Mouse (Mus musculus): ENCODE data around the gene C2cd4a. TPM values are rescaled to one million over a fixed set of nuclear protein-coding genes. Genes with fewer than 3 reads are reported as not detected.
A peak's percentile ranks its signal among the peaks of the same experiment; 100 is the strongest.

Gene C2cd4a
- total and polyA plus RNA-seq, 3 experiments: 7.8 to 251 (median 13.2) TPM

DNA sequence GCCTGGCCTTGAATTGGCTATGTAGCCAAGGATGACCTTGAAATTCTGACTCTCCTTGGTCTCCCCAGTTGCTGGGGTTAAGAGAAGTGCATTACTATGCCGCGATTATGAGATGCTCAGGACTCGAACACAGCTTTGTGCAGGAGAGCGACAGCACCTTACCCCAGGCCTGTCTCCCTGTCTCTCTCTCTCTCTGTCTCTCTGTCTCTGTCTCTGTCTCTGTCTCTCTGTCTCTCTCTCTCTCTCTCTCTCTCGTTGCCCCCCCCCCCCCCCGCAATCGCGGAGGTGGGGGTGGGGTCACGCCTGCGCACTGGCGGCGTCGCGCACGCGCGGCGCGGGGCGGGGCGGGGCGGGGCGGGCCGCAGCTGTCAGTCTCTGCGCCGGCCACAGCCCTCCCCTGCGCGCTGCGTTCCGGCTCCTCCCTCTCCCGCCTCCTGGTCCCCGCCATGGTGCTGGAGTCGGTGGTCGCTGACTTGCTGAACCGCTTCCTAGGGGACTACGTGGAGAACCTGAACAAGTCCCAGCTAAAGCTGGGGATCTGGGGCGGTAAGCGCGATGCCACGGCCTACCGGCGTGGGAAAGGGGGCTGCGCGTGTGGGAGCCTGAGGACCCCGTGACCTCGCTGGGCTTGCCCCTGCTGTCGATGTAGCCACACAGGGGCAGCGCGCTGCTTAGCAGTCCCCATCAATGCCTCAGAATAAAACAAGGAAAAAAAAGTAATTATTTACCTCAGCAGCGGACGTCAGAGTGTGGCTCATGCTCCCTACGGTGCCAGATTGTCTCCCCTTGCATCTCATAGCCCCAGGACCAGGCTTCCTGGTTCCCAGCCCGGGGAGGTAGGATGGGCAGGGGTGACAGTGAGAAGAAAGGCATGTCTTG lies 8.1 kb upstream of the C2cd4a start, which contains the start of gene Vps13c:
TSS of gene Vps13c (plus strand) at position 416 of the 879 bp plus-strand sequence.
- Histone ChIP-seq H3K4me3 (ENCODE audit: low read depth, low read length) (peak within 1 kb of the TSS; percentile 98), H3K4me1 (ENCODE audit: insufficient read depth, low read depth, low read length) (peaks cover 61% of the 10 kb centered on the region), H3K9me3 (replicated peaks) (no peaks in the 10 kb centered on the region), H3K27me3 (ENCODE audit: insufficient read depth, low read length) (no peaks in the 10 kb centered on the region), H3K36me3 (replicated peaks) (peaks cover 12% of the 10 kb centered on the region)
- TF ChIP-seq CTCF (IDR thresholded peaks at IDR 0.05; ENCODE audit: low read depth, low read length) (no peak), GATA1 (IDR thresholded peaks at IDR 0.05; ENCODE audit: borderline replicate concordance, low read length) (no peak), GATA2 (IDR thresholded peaks at IDR 0.05; ENCODE audit: borderline replicate concordance, low read depth, low read length) (no peak), TAL1 (conservative IDR thresholded peaks at IDR 0.05; ENCODE audit: low read depth, low read length) (no peak), POLR2AphosphoS5 (IDR thresholded peaks at IDR 0.05; ENCODE audit: insufficient replicate concordance, low read depth, low read length) (no peak)
- peak; percentile 79 for DNase-seq (ENCODE audit: low spot score)
- peak; percentile 62; the same call in 1 of the 2 replicates for ATAC-seq (ENCODE audit: extremely low read depth, insufficient number of reproducible peaks, low FRiP score, poor library complexity, severe bottlenecking)

DNA sequence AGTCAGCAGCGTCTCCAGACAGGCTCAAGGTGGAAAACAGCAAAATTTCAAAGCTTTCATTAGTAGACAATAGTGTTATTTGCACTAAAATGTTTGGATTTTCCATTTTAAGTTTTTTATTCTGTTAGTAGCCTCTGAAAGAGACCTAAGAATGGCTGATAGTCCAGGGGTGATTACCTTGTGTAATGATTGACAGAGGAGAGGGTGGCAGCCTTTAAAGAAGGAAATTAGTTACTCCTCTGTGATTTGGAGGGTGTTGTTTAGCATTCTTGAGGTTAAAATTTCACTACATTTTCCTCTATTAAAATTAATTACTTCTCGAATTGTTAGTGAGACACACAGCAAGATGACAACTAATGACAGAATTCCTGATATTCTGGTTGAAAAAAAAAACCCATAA lies 5.2 kb upstream of the C2cd4a start:
- H3K4me1 ChIP-seq (ENCODE audit: insufficient read depth, low read depth, low read length): peaks cover 61% of the 10 kb centered on the region
- H3K27me3 ChIP-seq (ENCODE audit: insufficient read depth, low read length): no peaks in the 10 kb centered on the region
- ATAC-seq (ENCODE audit: extremely low read depth, insufficient number of reproducible peaks, low FRiP score, poor library complexity, severe bottlenecking) (no peak), DNase-seq (ENCODE audit: low spot score) (no peak)
- H3K4me3 ChIP-seq (ENCODE audit: low read depth, low read length): no peak overlapping the region
- H3K9me3 ChIP-seq (replicated peaks): peaks cover 5% of the 10 kb centered on the region
- TF ChIP-seq GATA1 (IDR thresholded peaks at IDR 0.05; ENCODE audit: borderline replicate concordance, low read length): no peak
- TF ChIP-seq TAL1 (conservative IDR thresholded peaks at IDR 0.05; ENCODE audit: low read depth, low read length): no peak
- TF ChIP-seq POLR2AphosphoS5 (IDR thresholded peaks at IDR 0.05; ENCODE audit: insufficient replicate concordance, low read depth, low read length): no peak
- no peak for TF ChIP-seq CTCF (IDR thresholded peaks at IDR 0.05; ENCODE audit: low read depth, low read length)
- peaks cover 2% of the 10 kb centered on the region for H3K36me3 ChIP-seq (replicated peaks)

DNA sequence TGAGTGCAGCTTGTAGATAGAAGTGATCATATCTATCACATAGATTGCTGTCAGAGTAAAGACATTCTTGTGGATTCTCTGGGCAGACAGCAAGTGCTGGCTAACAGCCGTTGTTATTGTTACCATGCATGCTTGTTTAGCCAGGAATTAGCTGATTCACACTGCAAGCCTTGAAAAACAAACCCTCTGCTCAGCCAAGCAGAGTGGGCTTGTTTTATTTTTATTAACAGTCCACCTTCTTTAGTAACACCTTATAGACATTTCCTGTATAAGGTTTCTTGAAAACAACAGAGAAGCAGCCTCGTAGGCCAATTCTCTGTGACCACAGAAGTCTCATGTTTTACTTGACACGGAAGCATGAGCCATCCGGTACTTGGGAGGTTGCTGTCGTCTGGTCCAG lies 2.4 kb upstream of the C2cd4a start:
- no peak for ATAC-seq (ENCODE audit: extremely low read depth, insufficient number of reproducible peaks, low FRiP score, poor library complexity, severe bottlenecking)
- TF ChIP-seq POLR2AphosphoS5 (IDR thresholded peaks at IDR 0.05; ENCODE audit: insufficient replicate concordance, low read depth, low read length) (no peak), GATA2 (IDR thresholded peaks at IDR 0.05; ENCODE audit: borderline replicate concordance, low read depth, low read length) (no peak), CTCF (IDR thresholded peaks at IDR 0.05; ENCODE audit: low read depth, low read length) (no peak), TAL1 (conservative IDR thresholded peaks at IDR 0.05; ENCODE audit: low read depth, low read length) (no peak), GATA1 (IDR thresholded peaks at IDR 0.05; ENCODE audit: borderline replicate concordance, low read length) (no peak)
- H3K27me3 ChIP-seq (ENCODE audit: insufficient read depth, low read length): no peaks in the 10 kb centered on the region

DNA sequence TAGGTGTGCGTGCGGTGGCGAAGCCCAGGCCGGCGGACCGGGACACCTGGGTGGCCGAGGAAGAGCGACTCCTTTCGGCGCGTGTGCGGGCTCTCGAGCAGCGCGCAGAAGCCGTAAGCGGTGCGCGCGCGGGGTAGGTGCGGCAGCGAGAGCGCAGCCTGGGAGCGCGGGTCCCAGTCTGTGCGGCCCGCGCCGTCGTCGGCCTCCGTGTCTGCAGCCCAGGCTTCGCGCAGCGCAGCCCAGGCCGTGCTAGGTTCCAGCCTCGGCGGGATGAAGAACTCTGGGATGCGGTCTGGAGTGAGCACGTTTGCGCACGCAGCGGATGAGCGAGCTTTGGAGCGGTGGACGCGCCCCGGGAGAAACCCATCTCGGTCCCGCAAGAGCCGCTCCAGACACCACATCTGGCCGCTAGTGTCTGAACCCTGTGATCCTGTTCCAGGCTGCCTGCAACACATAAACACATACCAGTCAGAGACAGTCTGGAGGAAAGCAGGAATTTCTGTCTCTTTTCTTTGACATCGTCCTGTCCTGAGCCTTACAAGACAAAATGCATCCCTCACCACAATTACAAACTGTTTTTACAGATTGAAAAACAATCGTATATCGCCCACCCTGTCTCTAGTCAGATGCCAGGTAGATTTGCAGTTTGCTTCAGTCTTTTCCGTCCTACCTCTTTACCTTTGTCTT lies 628 bp downstream of the C2cd4a start:
- ATAC-seq (ENCODE audit: extremely low read depth, insufficient number of reproducible peaks, low FRiP score, poor library complexity, severe bottlenecking): no peak
- H3K4me3 ChIP-seq (ENCODE audit: low read depth, low read length): peak overlapping the region; percentile 93

More for the DNA sequence above, 2.4 kb upstream of the C2cd4a start:
- H3K36me3 ChIP-seq (replicated peaks): peaks cover 21% of the 10 kb centered on the region
- no peak overlapping the region for H3K4me3 ChIP-seq (ENCODE audit: low read depth, low read length)
- DNase-seq (ENCODE audit: low spot score): no peak
- peaks cover 77% of the 10 kb centered on the region for H3K4me1 ChIP-seq (ENCODE audit: insufficient read depth, low read depth, low read length)
- H3K9me3 ChIP-seq (replicated peaks): peaks cover 5% of the 10 kb centered on the region

DNA sequence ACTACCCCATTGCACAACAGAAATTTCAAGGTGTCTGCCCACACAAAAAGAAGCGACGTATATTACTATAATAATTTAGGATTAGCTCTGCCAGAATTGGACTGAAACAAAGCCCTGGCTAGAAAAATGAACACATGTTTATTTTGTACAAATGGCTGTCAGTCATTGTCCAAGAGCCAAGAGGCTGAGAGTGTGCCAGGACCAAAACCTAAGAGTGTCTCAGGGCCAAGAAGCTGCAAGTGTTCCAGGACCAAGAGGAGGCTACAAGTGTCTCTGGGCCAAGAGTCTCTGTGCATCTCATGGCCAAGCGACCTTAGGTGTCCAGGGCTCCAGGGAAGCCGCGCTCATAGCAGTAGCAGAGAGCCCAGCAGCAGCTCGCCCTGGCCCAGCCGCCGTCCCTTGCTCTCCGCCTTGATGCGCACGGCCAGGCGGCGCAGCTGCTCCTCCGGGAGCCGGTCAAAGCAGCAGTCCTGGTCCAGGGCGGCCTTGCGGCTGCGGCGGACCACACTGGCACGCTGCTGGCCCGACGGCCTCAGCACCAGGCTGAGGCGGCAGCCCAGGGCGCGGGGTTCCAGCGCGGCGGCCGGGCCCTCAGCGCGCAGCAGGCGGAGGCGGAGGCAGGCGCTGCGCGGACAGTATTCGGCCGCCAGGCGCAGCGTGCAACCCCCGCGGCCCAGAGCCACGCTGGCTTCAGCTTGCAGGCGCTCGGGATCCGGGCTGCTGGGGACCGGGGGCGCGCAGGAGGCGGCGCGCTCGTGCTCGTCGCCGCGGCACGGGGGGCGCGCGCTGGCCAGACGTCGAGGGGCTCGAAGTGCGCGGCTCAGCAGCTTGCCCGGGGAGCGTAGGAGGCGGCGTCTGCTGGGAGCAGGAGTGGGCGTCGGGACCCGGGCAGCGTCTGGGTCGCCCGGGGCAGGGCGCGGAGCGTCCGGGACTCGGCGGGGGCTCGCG lies 1.4 kb downstream of the C2cd4a start:
- DNase-seq (ENCODE audit: low spot score): peak; percentile 59
- Histone ChIP-seq H3K27me3 (ENCODE audit: insufficient read depth, low read length) (no peaks in the 10 kb centered on the region), H3K4me1 (ENCODE audit: insufficient read depth, low read depth, low read length) (peaks cover 55% of the 10 kb centered on the region), H3K9me3 (replicated peaks) (peaks cover 5% of the 10 kb centered on the region), H3K36me3 (replicated peaks) (peaks cover 28% of the 10 kb centered on the region), H3K4me3 (ENCODE audit: low read depth, low read length) (peak overlapping the region; percentile 93)
- ATAC-seq (ENCODE audit: extremely low read depth, insufficient number of reproducible peaks, low FRiP score, poor library complexity, severe bottlenecking): no peak
- TF ChIP-seq TAL1 (conservative IDR thresholded peaks at IDR 0.05; ENCODE audit: low read depth, low read length) (no peak), POLR2AphosphoS5 (IDR thresholded peaks at IDR 0.05; ENCODE audit: insufficient replicate concordance, low read depth, low read length) (no peak), CTCF (IDR thresholded peaks at IDR 0.05; ENCODE audit: low read depth, low read length) (no peak), GATA2 (IDR thresholded peaks at IDR 0.05; ENCODE audit: borderline replicate concordance, low read depth, low read length) (no peak)

More for the DNA sequence above, 628 bp downstream of the C2cd4a start:
- TF ChIP-seq CTCF (IDR thresholded peaks at IDR 0.05; ENCODE audit: low read depth, low read length) (no peak), POLR2AphosphoS5 (IDR thresholded peaks at IDR 0.05; ENCODE audit: insufficient replicate concordance, low read depth, low read length) (no peak), GATA1 (IDR thresholded peaks at IDR 0.05; ENCODE audit: borderline replicate concordance, low read length) (no peak), TAL1 (conservative IDR thresholded peaks at IDR 0.05; ENCODE audit: low read depth, low read length) (no peak), GATA2 (IDR thresholded peaks at IDR 0.05; ENCODE audit: borderline replicate concordance, low read depth, low read length) (no peak)
- Histone ChIP-seq H3K36me3 (replicated peaks) (peaks cover 28% of the 10 kb centered on the region), H3K9me3 (replicated peaks) (peaks cover 5% of the 10 kb centered on the region), H3K27me3 (ENCODE audit: insufficient read depth, low read length) (no peaks in the 10 kb centered on the region), H3K4me1 (ENCODE audit: insufficient read depth, low read depth, low read length) (peaks cover 63% of the 10 kb centered on the region)
- peak; percentile 34 for DNase-seq (ENCODE audit: low spot score)
